Mouse (Mus musculus): ENCODE measurements at regions not wholly inside any gene's neighbourhood (a gene's known extent, or its start where the extent isn't known, plus 50 kb on each side); places are given as distances from the start of the nearest gene placed in this dataset.

GRCm38 (mm10) chr9:63074023-63074750 is 74.6 kb downstream of the Skor1 start:
- Histone ChIP-seq H3K4me3 (ENCODE audit: low read depth, low read length) (no peak overlapping the region), H3K36me3 (ENCODE audit: insufficient read depth) (no peaks in the 10 kb centered on the region), H3K9ac (no peak overlapping the region), H3K27ac (ENCODE audit: low read depth, low read length) (no peak overlapping the region), H3K27me3 (ENCODE audit: insufficient read depth, low read length) (no peaks in the 10 kb centered on the region), H3K4me1 (ENCODE audit: insufficient read depth) (no peaks in the 10 kb centered on the region), H3K4me2 (ENCODE audit: low read depth) (no peak overlapping the region), H3K9me3 (ENCODE audit: low read length) (no peaks in the 10 kb centered on the region)
- no peak for ATAC-seq
- DNase-seq = no peak
- TF ChIP-seq CTCF (IDR thresholded peaks at IDR 0.05; ENCODE audit: low read depth) = no peak
- WGBS = 39% methylated on average over 10 of the region's 10 CpGs

- 48% methylated on average over 6 of the region's 6 CpGs for WGBS
- ATAC-seq = no peak
- TF ChIP-seq CTCF (IDR thresholded peaks at IDR 0.05; ENCODE audit: low read depth) = no peak
- no peak overlapping the region for H3K9ac ChIP-seq
- no peak overlapping the region for H3K4me2 ChIP-seq (ENCODE audit: low read depth)
- H3K9me3 ChIP-seq (ENCODE audit: low read length) = no peaks in the 10 kb centered on the region
- no peak overlapping the region for H3K27ac ChIP-seq (ENCODE audit: low read depth, low read length)
- H3K4me1 ChIP-seq (ENCODE audit: insufficient read depth) = no peaks in the 10 kb centered on the region
- H3K4me3 ChIP-seq (ENCODE audit: low read depth, low read length) = no peak overlapping the region
- no peaks in the 10 kb centered on the region for H3K27me3 ChIP-seq (ENCODE audit: insufficient read depth, low read length)
- DNase-seq = peak; percentile 43
- no peaks in the 10 kb centered on the region for H3K36me3 ChIP-seq (ENCODE audit: insufficient read depth)
Measured at GRCm38 (mm10) chr9:63071032-63071431, 77.7 kb downstream of the Skor1 start.

DNA sequence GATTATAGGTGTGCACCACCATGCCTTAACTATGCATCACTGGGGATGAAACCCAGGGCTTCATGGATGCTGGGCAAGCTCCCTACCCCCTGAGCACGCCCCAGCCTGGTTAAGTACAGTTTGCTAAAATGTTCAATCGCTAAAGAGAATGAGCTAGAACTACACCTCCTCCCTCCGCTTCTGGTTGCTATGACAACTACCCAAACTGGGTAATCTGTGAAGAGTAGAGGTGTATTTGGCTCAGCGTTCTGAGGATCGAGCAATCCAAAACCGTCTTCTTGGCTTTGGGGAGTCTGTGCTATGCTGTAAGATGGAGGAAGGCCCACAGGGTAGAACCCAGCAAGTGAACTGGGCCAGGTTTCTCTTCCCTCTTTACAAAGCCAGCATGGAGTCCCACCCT is 78.8 kb downstream of the Skor1 start:
- H3K27me3 ChIP-seq (ENCODE audit: insufficient read depth, low read length) = no peaks in the 10 kb centered on the region
- H3K27ac ChIP-seq (ENCODE audit: low read depth, low read length) = no peak overlapping the region
- no peaks in the 10 kb centered on the region for H3K4me1 ChIP-seq (ENCODE audit: insufficient read depth)
- no peak overlapping the region for H3K4me2 ChIP-seq (ENCODE audit: low read depth)
- 51% methylated on average over 6 of the region's 6 CpGs for WGBS
- no peak for TF ChIP-seq CTCF (IDR thresholded peaks at IDR 0.05; ENCODE audit: low read depth)
- H3K9ac ChIP-seq = no peak overlapping the region
- ATAC-seq = peak; percentile 76
- H3K9me3 ChIP-seq (ENCODE audit: low read length) = no peaks in the 10 kb centered on the region
- peak; percentile 54 for DNase-seq
- no peak overlapping the region for H3K4me3 ChIP-seq (ENCODE audit: low read depth, low read length)
- no peaks in the 10 kb centered on the region for H3K36me3 ChIP-seq (ENCODE audit: insufficient read depth)

GRCm38 (mm10) chr9:63067054-63067406 is 79.3 kb upstream of the Pias1 start:
- DNase-seq (no peak), ATAC-seq (no peak)
- no peak overlapping the region for H3K9ac ChIP-seq
- H3K27ac ChIP-seq (ENCODE audit: low read depth, low read length) = no peak overlapping the region
- TF ChIP-seq CTCF (IDR thresholded peaks at IDR 0.05; ENCODE audit: low read depth) = peak; percentile 34; the same call in 1 of the 2 replicates
- H3K4me1 ChIP-seq (ENCODE audit: insufficient read depth) = no peaks in the 10 kb centered on the region
- H3K36me3 ChIP-seq (ENCODE audit: insufficient read depth) = no peaks in the 10 kb centered on the region
- 71% methylated on average over 2 of the region's 2 CpGs for WGBS
- H3K27me3 ChIP-seq (ENCODE audit: insufficient read depth, low read length) = no peaks in the 10 kb centered on the region
- H3K4me3 ChIP-seq (ENCODE audit: low read depth, low read length) = no peak overlapping the region
- H3K4me2 ChIP-seq (ENCODE audit: low read depth) = no peak overlapping the region
- peaks cover 7% of the 10 kb centered on the region; the same call in 1 of the 2 replicates for H3K9me3 ChIP-seq (ENCODE audit: low read length)

DNA sequence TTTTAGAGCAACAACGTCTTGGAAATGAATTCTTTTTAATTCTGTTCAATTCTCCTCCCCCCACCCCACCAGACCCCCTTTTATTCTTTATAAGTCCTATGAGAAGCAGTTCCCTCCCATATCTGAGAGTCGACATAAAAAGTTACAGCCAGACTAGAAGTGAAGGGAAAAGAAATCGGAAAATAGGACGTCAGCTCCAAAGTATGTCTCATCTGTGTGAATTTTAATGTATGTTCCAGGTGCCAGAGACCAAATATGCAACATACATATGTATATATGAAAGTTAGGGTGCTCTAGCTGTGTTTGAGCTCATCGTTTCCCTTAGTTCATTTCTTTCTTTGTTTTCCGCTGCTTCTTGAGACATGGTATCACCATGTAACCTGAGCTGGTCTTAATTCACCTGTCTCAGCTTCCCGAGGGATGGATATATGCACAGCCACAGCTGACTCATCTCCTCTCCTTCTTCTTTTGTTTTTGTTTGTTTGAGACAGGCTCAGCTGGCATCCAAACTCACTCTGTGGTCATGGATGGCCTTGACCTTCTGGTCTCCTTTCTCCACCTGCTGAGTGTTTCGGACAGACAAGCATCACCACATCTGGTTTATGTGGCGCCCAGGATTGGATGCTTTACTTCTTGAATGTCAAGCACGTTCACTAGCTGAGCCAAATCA is 78.8 kb upstream of the Pias1 start:
- H3K4me2 ChIP-seq (ENCODE audit: low read depth) = no peak overlapping the region
- WGBS = 78% methylated on average over 10 of the region's 10 CpGs
- TF ChIP-seq CTCF (IDR thresholded peaks at IDR 0.05; ENCODE audit: low read depth) = no peak

GRCm38 (mm10) chr9:63063525-63063924 is 75.8 kb upstream of the Pias1 start:
- H3K4me1 ChIP-seq (ENCODE audit: insufficient read depth) = peaks cover 10% of the 10 kb centered on the region; the same call in 1 of the 2 replicates
- WGBS = 95% methylated on average over 2 of the region's 2 CpGs

More for the DNA sequence above, 78.8 kb upstream of the Pias1 start:
- no peak overlapping the region for H3K4me3 ChIP-seq (ENCODE audit: low read depth, low read length)
- peaks cover 7% of the 10 kb centered on the region; the same call in 1 of the 2 replicates for H3K9me3 ChIP-seq (ENCODE audit: low read length)
- ATAC-seq (no peak), DNase-seq (no peak)
- H3K27ac ChIP-seq (ENCODE audit: low read depth, low read length) = no peak overlapping the region
- no peak overlapping the region for H3K9ac ChIP-seq
- no peaks in the 10 kb centered on the region for H3K27me3 ChIP-seq (ENCODE audit: insufficient read depth, low read length)
- H3K36me3 ChIP-seq (ENCODE audit: insufficient read depth) = no peaks in the 10 kb centered on the region
- no peaks in the 10 kb centered on the region for H3K4me1 ChIP-seq (ENCODE audit: insufficient read depth)

GRCm38 (mm10) chr9:63060740-63061139 is 73.0 kb upstream of the Pias1 start:
- H3K4me2 ChIP-seq (ENCODE audit: low read depth) = no peak overlapping the region
- ATAC-seq (no peak), DNase-seq (no peak)
- H3K27me3 ChIP-seq (ENCODE audit: insufficient read depth, low read length) = no peaks in the 10 kb centered on the region
- peaks cover 10% of the 10 kb centered on the region; the same call in 1 of the 2 replicates for H3K4me1 ChIP-seq (ENCODE audit: insufficient read depth)
- no peak overlapping the region for H3K27ac ChIP-seq (ENCODE audit: low read depth, low read length)
- no peak for TF ChIP-seq CTCF (IDR thresholded peaks at IDR 0.05; ENCODE audit: low read depth)
- no peak overlapping the region for H3K9ac ChIP-seq
- peaks cover 7% of the 10 kb centered on the region; the same call in 1 of the 2 replicates for H3K9me3 ChIP-seq (ENCODE audit: low read length)
- WGBS = 86% methylated on average over 5 of the region's 5 CpGs
- no peak overlapping the region for H3K4me3 ChIP-seq (ENCODE audit: low read depth, low read length)
- no peaks in the 10 kb centered on the region for H3K36me3 ChIP-seq (ENCODE audit: insufficient read depth)

More at GRCm38 (mm10) chr9:63063525-63063924, 75.8 kb upstream of the Pias1 start:
- Histone ChIP-seq H3K9me3 (ENCODE audit: low read length) (peaks cover 7% of the 10 kb centered on the region; the same call in 1 of the 2 replicates), H3K9ac (no peak overlapping the region), H3K4me3 (ENCODE audit: low read depth, low read length) (no peak overlapping the region), H3K27ac (ENCODE audit: low read depth, low read length) (no peak overlapping the region), H3K27me3 (ENCODE audit: insufficient read depth, low read length) (no peaks in the 10 kb centered on the region), H3K36me3 (ENCODE audit: insufficient read depth) (no peaks in the 10 kb centered on the region), H3K4me2 (ENCODE audit: low read depth) (no peak overlapping the region)
- ATAC-seq (no peak), DNase-seq (no peak)
- no peak for TF ChIP-seq CTCF (IDR thresholded peaks at IDR 0.05; ENCODE audit: low read depth)

All from forebrain, postnatal 0 days (tissue).